Mouse (Mus musculus): ENCODE data around the gene Gm8180. TPM values are rescaled to one million over a fixed set of nuclear protein-coding genes. Genes with fewer than 3 reads are reported as not detected.

Gm8180 gene
- polyA plus RNA-seq, 1 experiment from 2014 or later, result not detected

Other genes starting within 250 kb of the Gm8180 start
- not detected in 2 replicates for gene Gm5799, start 241.2 kb downstream of the Gm8180 start, polyA plus RNA-seq (2016; fragmentation: Nextera tagmentation; extraction: Ambion mirVana)
- gene Gm17654, start 205.6 kb downstream of the Gm8180 start, polyA plus RNA-seq (2016; fragmentation: Nextera tagmentation; extraction: Ambion mirVana), result not detected in 2 replicates
- not detected in 2 replicates for gene Gm10375, start 176.7 kb downstream of the Gm8180 start, polyA plus RNA-seq (2016; fragmentation: Nextera tagmentation; extraction: Ambion mirVana)
- not detected in 2 replicates for gene Gm8165, start 107.5 kb downstream of the Gm8180 start, polyA plus RNA-seq (2016; fragmentation: Nextera tagmentation; extraction: Ambion mirVana)
- gene Gm7324, start 86.9 kb downstream of the Gm8180 start, polyA plus RNA-seq (2016; fragmentation: Nextera tagmentation; extraction: Ambion mirVana), result 1.2 and 1.7 TPM in 2 replicates
- gene Gm16506, start 57.3 kb downstream of the Gm8180 start, polyA plus RNA-seq (2016; fragmentation: Nextera tagmentation; extraction: Ambion mirVana), result not detected in 2 replicates
- gene Gm6526, start 36.9 kb downstream of the Gm8180 start, polyA plus RNA-seq (2016; fragmentation: Nextera tagmentation; extraction: Ambion mirVana), result not detected in 2 replicates
- not detected in 2 replicates for gene Ear1, start 90.8 kb upstream of the Gm8180 start, polyA plus RNA-seq (2016; fragmentation: Nextera tagmentation; extraction: Ambion mirVana)
- gene Ear10, start 138.8 kb upstream of the Gm8180 start, polyA plus RNA-seq (2016; fragmentation: Nextera tagmentation; extraction: Ambion mirVana), result not detected in 2 replicates
- 8.1 and 12.1 TPM in 2 replicates for gene Gm8113, start 140.6 kb upstream of the Gm8180 start, polyA plus RNA-seq (2016; fragmentation: Nextera tagmentation; extraction: Ambion mirVana)
- gene Ang5, start 172.3 kb upstream of the Gm8180 start, polyA plus RNA-seq (2016; fragmentation: Nextera tagmentation; extraction: Ambion mirVana), result not detected in 2 replicates
- not detected in 2 replicates for gene Ang6, start 217.5 kb upstream of the Gm8180 start, polyA plus RNA-seq (2016; fragmentation: Nextera tagmentation; extraction: Ambion mirVana)

Measured in hindbrain, embryonic 12.5 days (tissue).